Mouse (Mus musculus): ENCODE data around the gene Chrna1.
A peak's percentile ranks its signal among the peaks of the same experiment; 100 is the strongest.

Chrna1 gene

DNA sequence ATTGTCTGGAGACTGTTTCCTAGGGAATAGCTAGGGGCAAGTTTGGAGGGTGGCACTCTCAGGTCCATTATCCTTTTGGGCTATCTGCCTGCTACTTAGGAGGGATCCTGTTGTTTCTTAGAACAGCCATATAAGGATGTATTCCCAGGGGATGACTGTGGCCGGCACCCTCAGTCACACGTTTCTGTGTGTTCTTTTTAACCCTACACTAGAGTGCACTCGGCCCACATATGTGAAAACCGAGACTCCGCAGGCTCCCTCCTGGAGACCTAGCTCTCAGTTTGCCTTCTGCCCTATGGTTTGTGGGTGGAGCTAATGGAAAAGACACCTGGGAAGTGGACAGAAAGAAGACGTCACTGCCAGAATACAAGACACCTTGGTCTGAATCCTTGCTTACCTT, 11.1 kb upstream of the Chrna1 start:
- no peak for DNase-seq (ENCODE audit: low read depth, low spot score)

DNA sequence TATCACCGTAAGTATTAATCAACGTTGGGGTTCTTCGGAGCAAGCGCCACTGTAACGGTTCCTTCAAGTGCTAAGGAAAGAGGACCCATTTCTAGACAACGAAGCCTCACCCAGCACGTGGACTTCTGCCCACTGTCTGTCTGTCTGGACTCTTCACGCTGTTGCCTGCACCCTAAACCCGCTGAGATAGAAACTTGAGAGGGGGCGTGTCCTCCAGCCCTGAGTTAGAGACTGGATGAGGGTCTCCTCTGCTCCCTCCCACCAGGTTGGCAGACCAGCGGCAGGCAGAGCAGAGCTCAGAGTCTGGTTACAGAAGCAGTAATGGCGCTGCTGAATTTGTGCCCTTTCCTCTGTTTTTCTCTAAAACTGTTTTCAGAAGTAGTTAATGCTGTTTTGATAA, 10.0 kb upstream of the Chrna1 start:
- DNase-seq (ENCODE audit: low read depth, low spot score): peak; percentile 50

DNA sequence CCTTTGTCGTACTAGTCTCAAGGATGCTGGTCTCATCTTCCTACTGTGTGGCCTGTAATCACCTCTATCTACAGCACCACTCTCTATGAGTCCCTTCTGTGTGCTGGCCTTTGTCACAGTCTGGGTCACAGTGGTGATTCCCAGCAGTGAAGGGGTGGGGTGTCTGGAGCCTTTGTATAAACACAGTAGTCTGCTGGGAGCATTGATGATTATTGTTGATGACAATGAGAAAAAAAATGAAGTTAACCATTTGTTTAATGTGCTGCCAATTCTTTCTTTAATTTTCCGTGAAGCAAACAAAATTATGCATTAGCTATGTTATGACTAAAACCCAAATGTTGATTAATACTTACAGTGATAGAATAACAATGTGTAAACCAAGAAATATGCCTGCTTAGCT, 8.8 kb upstream of the Chrna1 start:
- no peak for DNase-seq (ENCODE audit: low read depth, low spot score)

DNA sequence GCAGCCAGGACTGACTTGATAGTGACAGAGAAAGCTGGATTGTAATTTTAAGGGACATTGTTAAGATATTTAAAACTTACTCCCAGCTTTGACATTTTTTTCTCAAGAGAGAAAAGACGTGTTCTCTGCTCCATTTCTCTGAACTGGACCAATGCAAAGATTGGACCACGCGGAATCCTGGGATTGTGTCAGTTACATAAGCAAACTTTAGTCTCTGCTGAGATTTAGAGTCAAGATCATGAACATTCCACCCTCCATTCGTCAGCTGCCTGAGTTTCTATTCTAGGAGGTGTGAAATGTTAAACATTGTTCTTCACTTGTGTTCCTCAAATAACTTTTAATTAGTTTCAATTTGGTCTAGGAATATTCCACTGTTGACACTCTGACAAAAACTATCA, 7.0 kb upstream of the Chrna1 start:
- DNase-seq (ENCODE audit: low read depth, low spot score): no peak

DNA sequence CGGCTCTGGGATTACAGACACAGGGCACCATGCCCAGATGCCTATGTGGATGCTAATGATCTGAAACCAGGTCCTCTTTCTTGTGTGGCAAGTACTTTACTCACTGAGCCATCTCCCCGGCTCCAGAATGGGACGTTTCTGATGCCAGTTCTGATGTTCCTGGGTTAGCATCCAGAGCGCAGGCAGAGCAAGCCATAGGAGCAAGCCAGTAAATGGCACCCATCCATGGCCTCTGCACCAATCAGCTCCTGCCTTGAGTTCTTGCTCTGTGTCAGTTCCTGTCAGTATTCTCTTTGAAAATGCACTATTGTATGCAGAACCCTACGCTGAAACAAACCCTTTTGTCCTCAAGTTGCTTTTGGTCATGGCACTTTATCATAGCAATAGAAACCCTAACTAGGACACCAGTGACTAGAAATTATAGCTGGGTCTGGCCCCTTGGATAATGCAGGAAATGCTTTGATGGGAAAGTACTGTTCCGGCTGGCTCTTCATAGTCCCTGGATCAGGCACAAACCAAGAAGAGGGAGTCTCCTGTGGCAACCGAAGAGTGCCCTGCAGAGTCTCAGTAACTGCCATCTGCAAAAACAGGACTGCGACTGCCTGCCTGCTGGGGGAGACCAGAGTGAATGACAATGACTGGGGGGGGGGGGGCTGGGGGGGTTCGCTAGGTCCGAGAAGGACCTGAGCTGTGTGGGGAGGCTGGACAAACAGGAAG, 6.4 kb upstream of the Chrna1 start:
- DNase-seq (ENCODE audit: low read depth, low spot score): no peak

DNA sequence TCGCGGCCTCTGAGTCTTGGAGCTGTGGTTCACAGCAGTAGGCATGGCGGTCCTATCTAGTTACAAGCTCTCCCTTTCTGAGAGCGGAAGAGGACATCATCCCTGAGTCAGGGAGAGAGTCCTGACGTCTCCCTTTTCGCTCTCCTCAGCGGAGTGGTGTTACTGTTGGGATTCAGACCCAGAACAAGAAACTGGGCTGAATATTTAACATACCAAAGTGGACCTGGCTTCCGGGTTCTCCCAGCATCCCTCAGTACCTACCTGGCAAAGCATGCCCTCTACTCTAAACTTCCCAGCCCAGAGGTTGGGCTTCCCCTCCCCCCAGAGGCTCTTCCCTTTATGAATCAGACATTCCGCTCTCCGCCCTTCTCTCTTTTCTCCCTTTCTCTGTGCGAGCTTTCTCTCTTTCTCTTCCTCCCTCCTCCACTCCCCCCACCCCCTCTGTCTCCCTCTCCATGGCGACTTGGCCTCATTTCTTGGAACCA, 5.3 kb upstream of the Chrna1 start:
- no peak for DNase-seq (ENCODE audit: low read depth, low spot score)

DNA sequence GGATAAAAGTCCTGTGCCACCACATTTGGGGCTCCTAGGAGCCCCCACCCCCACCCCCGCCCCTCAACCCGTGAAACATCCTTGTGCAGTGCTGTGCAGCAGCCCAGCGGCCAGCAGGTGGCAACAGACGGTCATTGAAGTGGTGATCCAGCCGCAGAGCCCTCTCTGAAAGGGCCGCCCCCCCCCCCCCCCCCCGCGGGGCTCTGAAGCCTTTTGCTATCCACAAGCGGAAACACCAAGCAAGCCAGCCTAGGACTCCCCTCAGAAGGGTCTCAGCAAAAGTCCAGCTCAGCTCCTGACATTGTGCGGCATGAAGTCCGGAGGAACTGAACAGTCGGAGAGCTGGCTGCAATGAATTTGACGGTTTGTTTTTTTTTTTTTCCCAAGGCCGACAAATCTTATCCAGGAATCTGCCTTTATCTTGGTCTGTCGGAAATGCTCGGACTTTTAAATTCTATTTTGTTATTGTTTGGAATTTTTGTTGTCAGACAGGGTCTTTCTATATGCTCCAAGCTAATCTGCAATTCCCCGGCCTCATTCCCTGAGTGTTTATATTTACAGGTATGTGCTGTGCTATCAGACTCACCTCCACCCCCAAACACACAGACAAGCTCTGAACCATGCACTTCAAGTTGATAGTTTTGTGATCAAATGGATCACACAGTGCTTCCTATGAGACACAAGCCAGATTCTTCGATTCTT, 4.7 kb upstream of the Chrna1 start:
- DNase-seq (ENCODE audit: low read depth, low spot score): peak; percentile 67

DNA sequence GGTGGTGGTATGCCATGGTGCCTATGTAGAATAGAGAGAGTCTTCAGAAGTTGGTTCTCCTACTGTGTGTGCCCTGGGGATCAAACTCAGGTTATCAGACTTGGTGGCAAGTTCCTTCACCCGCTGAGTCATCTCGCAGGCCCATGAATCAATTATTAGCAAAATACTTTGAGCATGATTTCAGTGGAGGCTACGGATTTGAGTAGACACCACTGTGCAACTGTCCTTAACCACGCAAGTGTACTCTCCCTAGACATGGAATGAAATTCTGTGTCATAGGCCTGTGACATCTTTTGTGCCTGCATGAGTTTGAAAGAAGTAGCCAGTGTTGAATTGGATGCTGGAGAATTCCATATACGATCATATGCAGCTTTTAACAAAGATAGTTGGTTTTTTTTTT, 582 bp upstream of the Chrna1 start:
- no peak for DNase-seq (ENCODE audit: low read depth, low spot score)

DNA sequence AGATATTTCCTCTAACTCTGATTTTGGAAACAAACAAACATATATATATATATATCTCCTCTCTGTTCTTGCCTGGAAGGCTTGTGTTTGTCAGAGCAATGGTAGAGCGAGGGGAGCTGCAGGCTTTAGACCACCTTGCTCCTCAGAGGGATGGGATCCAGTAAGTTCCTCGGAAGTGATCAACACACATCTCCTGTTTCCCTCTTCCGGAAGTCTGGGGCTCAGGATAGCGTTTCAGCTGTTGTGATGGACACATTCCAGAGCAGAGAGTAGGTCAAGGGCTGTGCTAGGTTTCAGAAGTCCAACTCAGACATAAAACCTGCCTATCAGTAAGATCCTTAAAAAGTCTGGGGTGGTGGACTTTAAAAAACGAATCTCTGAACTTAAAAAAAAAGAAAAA, 970 bp downstream of the Chrna1 start:
- DNase-seq (ENCODE audit: low read depth, low spot score): no peak

DNA sequence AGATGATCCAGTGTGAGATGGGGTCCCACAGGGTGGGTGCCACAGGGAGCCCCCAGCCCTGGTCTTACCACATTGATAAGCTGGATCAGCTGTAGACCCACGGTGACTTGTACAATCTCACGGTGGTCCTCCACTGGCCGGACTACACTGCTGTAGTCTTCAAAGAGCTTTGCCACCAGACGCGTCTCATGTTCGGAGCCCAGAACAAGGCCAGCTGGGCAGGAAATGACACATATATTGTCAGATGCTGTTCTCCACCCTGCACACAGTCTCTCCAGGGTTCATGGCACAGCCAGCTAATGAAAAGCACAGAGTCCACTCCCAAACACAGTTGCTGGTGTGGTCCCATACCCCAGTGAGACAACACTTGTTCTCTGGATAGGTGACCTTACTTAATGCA, 5.7 kb downstream of the Chrna1 start:
- DNase-seq (ENCODE audit: low read depth, low spot score): no peak

DNA sequence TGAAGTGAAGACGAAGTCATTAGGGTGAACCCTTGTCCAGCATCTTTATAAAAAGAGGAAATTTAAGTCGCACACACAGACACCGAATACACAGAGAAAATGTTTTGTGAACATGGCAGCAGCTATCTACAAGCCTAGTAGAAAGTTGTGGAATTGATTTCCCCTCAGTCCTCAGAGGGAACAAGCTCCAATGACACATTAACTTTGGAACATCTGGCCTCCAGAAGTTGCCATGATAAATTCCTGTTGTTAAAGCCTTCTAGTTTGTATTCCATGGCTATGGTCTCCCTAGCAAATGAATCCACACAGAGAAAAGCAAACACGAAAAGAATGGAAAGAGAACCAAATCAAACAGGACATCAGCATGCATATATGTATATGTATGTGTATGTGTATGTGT, 6.6 kb downstream of the Chrna1 start:
- DNase-seq (ENCODE audit: low read depth, low spot score): no peak

DNA sequence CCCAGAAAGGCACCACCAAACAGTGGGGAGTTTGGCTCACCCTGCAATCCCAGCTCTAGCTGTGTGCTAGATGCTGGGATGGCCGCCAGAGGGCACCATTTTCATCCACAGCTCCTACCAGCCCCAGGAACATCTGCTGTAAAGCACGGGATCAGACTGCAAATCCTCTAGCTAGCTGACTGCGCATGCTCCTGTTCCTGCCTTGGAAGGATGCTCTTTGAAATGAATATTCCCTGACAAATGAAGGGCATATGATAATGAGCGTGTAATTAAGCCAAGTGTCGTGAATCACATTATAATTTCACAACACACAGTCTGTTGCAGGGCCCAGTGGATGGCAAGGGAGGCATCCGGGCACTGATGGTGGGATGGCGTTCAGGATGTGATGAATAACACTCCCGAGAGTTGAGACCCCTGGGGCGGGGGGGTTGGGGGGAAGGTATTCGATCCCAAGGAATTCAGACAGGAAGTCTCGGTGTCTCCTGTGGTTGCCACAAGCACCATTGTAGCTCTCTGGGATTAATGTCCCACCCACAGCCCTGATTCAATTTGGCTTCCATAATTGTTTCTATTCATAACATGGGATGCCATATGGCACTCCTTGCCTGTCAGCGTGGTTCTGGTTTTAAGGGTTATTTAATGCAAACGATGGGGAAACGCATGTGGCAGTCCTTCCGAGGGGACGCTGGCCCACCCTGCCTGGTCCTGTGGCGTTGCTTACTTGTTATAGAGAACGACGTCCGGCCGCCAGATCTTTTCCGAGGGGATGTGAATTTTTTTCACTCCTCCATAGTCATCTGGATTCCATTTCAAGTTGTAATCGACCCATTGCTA, 7.4 kb downstream of the Chrna1 start:
- peak; percentile 81 for DNase-seq (ENCODE audit: low read depth, low spot score)

DNA sequence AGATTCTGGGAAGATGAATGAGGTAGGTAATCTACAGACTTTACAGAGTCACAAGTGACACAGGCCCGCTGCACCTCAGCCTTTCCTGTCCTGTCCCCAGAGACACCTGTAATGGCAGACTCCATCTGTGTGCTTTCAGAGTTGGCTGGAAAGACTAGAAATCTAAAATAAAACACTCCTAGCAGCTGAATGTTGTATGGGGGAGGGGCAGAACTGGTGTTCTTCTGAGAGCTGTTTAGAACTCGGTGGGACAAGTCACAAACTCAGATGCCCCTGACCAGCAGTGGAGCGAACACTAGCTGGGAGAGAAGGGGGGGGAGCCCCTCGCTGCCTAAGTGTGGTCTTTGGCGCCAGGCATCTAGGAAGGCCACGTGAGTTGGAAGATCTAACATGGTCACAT, 8.2 kb downstream of the Chrna1 start:
- DNase-seq (ENCODE audit: low read depth, low spot score): no peak

DNA sequence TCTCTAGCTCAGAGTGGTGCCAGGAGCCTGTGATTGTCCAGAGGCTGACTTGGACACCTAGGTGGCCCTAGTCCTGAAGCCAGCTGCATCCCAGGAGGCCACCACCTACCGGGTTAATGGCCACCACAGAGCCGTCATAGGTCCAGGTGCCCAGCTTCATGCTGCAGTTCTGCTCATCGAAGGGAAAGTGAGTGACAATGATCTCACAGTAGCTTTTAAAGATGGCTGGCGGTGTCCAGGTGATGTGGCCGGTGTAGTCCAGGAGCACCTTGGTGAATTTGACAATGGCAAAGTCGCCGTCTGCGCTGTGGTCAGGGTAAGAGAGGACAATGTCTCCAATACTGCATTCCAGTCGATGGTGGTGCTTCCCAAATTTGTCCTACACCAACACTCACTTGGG, 8.8 kb downstream of the Chrna1 start:
- DNase-seq (ENCODE audit: low read depth, low spot score): no peak

DNA sequence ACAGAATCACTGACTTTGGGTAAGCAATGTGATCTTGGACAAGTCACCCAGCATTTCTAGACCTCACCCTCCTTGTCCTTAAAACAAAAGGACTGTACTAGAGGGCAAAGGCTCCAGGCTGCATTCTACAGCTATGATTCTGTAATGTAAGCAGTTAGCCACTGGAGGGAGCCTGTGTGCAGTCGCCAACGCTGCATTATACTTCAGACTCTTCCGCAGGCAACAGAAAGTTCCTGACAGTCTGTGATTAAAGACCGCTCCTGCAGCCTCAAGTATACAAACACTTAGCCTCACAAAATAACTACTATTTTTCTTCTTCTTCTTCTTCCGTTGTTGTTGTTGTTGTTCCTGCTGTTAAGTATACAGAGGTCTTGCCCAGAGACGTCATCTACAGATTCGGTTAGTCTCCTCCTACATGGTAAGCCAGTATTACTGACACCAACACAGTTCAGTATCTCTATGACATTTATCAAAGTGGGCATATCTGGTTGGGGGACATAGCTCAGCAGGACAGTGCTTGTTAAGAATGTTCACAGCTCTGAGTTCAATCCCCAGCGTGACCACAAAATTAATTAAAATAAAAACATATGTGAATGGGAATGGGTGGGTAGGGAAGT, 13.0 kb downstream of the Chrna1 start:
- peak; percentile 50 for DNase-seq (ENCODE audit: low read depth, low spot score)

DNA sequence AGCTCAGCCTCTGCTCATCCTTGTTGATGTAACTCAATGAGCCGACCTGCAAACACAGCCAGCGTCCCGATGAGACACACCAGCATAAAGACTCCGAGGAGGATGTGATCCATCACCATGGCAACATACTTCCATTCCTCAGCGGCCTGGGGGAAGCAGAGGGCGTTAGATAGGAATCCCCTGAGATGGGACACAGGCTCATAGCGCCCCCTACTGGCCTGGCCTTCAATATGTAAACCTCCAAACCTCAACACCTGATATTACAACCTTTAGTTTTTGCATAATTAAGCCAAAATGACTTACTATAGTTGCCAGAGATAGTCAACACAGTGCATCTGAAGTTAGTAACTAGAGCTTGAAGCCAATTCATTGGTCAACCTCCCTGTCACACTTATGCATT, 14.0 kb downstream of the Chrna1 start:
- no peak for DNase-seq (ENCODE audit: low read depth, low spot score)

DNA sequence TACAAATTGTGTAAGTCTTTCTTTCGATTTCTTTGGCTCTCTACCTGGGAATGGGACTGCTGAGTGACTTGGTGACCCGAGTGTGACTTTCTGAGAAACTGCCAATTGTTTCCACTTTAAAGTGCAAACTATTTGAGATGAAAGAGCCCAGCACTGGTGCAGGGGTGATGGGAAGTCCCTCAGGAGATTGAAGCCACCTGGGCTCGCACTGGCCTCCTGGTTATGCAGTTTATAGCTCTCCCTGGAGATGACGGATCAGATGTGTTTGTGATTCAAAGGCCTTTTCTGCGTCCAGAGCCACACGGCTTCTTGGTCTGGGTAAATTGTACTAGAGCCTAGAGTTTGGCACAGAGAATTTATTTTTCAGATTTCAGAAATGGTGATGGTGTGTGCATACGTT, 16.4 kb downstream of the Chrna1 start:
- DNase-seq (ENCODE audit: low read depth, low spot score): no peak

DNA sequence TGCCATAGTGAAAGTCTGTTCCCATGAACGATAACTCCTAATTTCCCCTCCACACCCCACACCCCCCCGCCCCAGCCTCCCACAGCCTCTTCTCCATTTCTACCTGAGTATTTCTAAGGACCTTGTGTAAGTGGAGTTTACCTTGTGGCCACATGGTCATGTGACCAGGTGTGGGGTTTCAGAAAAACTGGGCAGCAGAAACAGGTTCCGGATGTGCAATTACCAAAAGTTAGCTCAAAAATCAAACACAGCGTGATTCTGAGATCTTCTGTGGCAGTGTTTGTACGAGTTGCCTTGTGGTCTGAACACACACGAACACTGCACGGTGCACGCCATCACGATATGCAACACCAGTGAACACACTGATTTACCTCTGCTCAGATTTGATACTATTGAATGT, 17.5 kb downstream of the Chrna1 start:
- DNase-seq (ENCODE audit: low read depth, low spot score): no peak

DNA sequence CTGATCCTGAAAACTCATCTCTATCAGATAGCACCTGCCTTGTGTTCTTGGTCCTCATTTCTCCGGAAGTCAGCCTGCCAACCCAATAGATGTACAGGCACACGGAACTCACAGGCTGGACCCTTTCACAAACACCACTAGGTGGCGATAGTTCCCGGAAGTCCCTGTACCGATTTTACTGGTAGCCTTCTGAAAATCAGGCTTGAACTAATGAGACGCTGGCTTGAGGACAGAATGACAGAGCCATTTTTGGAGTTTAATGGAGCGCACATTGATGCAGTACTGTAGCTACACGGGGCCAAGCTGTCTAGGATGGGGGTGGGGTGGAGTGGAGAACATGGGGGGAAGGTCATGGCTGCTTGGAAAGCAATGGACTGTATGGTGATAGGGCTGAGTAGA, 18.5 kb downstream of the Chrna1 start:
- no peak for DNase-seq (ENCODE audit: low read depth, low spot score)

DNA sequence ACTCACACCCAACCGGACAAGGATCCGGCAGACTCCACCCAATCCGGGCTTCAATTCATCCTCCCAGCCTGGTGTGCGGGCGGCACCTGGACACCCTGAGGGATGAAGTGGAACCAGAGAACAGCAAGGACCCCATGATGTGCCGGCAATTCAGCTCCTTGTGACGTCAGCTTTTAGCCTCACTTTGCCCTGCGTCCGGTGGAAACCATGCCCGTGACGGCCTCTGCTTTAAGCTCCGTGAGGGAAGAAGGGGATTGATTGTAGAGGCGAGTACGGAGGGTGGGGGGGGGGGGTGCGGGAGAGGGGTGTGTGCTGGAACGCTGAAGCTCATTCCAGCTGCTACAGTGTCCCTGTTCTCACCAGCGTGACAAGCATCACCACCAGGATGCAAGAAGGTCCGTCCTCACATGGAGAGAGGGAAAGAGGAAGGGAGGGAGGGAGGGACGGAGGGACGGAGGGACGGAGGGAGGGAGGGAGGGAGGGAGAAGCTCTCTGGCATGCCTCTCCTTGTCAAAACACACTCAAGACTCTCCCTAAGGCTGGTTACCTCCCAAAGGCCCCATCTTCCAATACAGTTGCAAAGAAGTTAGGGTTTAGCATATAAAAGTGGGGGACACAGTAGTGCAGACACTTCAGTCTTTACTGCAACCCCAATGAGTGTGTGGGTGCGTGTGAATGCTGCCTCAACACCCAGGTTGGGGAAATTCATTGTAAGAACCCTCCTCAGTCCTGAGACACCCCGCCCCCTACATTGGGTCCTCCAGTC, 19.1 kb downstream of the Chrna1 start:
- no peak for DNase-seq (ENCODE audit: low read depth, low spot score)

DNA sequence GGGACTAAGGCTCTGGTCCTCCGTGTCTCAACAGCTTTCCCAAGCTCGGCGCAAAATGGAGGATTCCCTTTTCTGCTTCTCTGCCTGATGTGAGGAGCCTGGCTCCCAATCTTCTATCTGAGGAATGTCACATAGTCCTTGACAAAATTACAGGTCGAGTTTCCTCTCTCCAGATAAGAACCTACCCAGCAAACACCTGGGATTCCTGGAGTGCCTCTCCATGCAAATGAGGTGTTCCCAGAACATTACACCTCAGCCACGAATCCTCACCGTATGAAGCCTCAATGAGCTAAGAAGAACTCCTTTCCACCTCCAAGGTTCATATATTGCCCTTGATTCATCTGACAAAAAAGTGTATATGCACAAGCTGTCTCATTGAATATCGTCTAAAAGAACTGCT, 19.7 kb downstream of the Chrna1 start:
- DNase-seq (ENCODE audit: low read depth, low spot score): no peak

Data from embryo, embryonic 11.5 days (tissue).